Mouse (Mus musculus): ENCODE measurements around the gene Fbxl20.
"Not testable (repeated sequence)": the region's sequence is repeated elsewhere in the genome, so short reads cannot be mapped to it uniquely, and the experiment has no call there.

Fbxl20 gene

DNA sequence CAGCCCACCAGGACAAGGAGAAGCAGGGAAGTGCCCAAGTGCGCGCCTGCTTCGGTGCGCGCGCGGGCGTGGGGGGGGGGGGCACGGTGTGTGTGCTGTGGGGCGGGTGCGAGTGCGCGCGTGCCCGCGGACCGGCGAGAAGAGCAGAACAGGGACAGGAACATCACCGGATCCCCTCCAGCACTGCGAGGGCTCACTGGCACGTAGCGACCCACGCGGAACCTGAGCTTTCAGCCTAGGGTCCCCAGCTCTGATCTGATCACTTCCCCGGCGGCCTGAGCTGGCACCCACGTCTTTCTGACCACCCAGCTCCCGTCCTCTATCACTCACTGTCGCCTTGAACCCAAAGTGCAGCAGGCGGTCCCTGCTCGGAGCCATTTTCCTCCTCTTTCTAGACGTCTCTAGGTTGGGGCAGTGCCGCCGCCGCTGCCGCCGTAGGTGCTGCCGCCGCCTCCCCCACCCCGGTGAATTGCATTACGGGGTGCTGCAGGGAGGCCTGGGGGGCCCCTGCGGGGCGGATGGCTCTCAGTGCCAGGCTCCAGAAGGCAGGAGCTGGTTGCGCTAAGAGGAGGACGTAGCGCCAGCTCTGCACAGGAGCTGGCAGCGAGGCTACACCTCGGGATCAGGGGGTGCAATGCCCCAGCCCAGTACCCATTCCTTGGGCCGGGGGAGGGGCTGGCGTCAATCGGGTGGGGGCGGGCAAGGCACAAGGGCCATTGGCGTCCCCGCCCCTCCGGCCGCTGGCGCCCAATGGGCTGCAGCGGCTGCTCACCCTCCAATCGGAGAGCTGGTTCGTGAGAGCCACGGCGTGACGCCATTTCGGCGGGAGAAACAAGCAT lies at the start of gene Fbxl20:
Fbxl20 (minus strand) TSS at position 618 of the 839 bp plus-strand sequence.
- peak; percentile 94 for DNase-seq

DNA sequence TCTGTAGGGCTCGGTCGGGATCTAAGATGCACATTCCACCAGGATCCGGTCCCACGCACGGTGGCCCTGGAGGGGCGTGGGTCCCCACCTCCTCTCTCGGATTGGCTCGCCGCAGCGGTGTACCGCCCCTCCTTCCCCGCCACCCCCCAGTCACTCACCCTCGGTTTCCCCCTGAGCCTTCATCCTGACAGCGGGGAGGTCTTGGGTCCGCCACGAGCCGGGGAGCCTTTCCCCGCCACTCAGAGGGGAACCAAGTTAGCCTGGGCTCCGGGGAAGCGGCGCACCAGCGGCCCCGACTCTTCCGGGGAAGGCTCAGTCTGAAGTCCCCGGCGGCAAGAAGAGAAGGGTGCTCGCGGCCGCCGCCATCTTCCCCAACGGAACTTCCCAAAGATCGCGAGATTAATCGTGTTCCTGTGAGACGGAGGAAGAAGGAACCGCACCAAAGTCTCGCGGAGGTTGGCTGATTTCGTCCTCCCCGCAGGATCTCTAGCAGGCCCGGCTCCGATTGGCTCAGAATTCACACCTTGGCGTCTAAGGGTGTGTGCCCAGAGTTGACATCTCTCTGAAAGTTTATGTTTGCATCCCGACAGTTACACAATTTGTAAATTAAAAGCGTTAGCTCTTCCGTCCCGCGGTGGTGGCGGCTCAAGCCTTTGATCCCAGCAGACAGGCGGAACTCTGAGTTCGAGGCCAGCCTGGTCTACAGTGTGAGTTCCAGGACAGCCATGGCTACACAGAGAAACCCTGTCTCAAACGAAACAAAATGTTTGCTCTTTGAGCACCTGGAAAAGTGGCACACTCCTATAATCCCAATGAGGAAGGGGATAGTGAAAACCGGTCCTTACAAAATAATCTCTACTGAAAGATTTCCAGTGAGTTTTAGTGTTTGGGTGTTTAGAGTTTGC lies 43.0 kb upstream of the Fbxl20 start, which contains the start of gene Med1:
Med1 (minus strand) TSS at position 393 of the 905 bp plus-strand sequence.
- peak; percentile 95 for DNase-seq

DNA sequence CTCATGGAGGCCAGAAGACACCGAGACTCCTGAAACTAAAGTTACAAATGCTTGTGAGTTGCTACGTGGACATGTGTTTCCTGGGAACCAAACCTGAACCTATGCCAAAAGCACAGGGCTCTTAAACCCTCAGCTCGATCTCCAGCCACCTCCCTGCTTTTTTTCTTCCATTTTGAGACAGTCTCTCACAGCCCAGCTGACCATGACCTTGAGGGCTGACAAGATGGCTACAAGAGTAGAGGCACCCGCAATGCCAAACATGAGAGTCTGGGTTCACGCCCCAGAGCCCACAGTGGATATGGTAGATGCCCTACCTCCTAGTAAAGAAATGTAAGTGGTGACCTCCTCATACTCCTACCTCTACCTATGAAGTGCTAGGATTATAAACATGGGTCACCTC lies 40.6 kb upstream of the Fbxl20 start:
- no peak for DNase-seq

DNA sequence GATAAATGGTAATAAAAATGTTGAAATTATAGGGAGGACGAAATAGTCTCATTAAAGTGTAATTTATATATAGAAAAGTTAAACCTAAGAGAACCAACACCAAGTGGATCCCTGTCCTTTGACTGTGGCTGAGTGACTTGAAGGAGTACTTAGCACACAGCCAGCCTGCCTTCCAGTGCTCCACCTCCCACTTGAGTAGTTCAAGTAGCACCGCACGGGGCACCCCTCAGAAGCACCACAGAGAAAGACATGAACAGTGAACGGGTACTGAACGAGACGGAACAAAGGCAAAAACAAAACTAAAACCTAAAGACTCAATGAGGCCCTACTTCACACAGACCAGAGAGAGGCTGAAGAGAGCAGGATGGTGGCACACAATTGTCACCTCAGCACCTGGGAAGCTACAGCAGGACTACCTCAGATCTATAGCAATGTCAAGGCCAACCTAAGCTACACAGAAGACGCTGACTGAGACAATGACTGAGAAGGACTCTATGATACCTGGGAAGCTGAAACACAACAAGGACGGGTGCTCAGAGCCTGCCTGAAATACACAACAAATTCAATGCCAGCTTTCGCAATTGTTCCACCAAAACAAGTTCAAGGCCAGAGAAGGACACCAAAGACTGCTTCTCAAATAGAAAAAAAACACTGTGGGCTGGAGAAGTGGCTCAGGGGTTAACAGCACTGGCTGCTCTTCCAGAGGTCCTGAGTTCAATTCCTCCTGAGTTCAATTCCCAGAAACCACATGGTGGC lies 37.6 kb upstream of the Fbxl20 start:
- no peak for DNase-seq

DNA sequence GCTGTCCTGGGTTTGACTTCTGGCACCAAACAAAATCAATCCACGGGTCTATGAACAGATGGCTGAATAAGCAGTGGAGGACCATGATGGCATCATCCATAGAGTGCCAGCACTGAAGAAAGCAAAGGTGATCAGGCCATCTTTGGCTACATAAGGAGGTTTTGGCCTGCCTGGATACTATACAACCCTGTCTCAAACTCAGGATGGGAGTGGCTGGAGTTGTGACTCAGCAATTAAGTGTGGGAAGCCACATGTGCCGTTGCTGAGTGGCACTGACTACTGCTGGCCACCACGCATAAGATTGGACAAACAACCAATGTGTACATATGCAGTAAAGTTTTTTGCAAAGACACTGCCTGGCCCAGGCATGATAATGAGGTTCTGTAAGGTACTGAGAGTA lies 31.9 kb upstream of the Fbxl20 start:
- DNase-seq = not testable (repeated sequence)

DNA sequence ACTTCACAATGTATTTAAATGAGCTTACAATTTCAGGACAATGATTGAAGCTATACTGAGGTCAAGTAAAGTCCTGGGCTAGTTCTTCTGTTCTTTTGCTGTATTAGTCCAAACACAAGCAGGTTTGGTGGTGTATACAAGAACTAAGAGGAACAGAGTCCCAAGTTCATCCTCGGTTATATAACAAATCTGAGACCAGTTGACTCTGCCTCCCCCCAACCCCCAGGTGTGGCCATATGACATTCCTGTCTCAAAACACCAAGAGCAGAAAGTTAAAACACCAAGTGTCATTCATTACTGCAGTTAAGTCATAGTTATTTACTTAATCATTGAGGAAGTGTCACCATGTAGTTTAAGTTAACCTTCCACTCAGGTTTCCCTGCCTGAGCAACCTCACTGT lies 18.2 kb upstream of the Fbxl20 start:
- no peak for DNase-seq

DNA sequence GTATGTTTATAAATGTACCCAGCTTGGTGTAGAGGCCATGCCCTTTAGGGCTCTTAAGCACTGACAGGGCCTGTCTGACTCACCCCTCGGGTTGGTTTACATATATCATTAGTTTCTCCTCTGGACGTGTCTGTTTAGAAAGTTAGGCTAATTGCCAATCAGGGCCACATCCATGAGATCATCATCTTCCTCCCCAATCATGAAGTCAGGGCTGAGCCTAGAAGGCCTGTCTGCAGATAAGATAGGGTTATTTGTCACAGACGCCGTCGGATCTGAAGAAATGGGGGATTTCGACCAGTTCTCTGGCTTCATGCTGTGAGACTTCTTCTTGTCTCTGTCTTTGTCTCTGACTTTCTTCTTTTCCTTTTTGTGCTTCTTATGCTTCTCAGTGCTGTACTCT lies 4.9 kb upstream of the Fbxl20 start:
- DNase-seq = no peak

DNA sequence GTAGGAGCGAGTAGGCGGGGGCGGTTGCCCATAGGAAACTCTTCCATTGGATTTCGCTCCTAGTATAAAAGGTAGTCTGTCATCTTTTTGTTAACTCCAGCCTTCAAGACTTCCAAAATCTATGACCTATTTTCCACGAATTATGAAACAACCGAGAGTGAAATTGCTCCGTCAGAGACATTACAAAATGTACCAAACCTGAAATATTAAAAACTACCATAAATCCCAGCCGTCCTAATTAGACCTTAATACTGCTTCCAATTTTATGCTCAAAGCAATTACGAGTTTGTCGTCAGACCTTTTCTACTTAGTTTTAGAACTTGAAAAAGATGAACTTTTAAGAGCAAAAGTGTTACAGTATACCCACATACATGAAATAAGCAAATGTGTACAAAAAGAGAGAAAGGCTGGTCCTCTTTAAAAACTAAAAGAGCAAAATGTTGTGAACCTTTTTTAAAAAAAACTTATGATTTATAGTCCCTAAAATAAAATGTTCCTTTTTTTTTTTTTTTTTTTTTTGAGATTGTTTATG lies 488 bp upstream of the Fbxl20 start:
- no peak for DNase-seq

DNA sequence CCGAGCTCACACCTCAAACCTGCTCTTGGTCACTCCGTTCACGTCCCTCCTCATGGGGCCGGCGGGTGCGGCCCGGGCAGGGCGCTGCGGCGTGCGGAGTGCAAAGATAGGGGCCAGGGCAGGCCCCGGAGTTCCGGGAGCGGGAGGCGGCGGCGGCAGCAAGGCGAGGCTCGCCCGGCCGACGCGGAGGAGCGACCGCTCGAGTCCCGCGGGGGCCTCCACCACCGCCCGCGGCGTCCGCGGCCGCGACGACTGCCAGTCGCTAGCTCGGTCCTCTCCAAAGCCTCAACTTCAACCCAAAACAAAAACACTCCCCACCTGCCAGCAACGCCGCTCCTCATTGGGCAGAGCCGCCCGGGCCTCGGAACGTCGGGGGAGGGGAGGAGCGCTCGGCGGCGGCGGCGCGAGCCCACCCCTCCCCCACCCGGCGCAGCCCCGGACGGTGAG lies 876 bp downstream of the Fbxl20 start:
- DNase-seq = peak; percentile 92

DNA sequence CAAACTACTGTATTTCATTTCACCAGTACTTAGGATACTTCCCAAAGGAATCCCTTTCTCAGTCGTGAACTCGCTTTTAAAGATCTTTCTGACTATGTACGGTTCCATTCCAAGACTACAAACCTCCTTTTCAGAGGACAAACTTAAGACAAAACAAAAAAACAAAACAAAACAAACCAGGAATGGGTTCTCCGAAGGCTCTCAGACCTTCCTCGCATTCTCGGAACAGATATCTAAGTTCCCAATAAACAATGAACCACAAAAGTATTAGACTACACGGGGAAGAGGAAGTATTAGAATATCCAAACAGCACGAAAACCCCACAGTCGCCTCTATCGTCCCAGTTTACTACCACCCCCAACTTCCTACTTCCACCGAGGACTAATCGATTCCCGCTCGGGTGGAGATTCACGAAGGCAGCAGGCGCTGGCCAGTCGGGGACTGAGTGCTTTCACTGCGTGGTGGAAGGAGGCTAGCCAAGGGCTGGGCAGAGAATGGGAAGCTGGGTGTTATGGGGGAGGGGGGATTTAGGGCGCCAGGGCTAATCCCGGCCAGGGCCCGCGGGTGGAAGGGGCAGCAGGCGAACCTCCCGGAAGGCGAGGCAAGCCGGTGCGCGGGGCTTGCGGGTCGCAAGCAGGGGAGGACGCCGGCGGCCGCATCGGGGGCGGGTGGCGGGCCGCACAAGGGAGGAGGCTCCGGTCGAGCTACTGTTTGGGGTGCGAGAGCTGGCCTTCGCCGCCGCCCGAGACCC lies 1.5 kb downstream of the Fbxl20 start:
- peak; percentile 48 for DNase-seq

DNA sequence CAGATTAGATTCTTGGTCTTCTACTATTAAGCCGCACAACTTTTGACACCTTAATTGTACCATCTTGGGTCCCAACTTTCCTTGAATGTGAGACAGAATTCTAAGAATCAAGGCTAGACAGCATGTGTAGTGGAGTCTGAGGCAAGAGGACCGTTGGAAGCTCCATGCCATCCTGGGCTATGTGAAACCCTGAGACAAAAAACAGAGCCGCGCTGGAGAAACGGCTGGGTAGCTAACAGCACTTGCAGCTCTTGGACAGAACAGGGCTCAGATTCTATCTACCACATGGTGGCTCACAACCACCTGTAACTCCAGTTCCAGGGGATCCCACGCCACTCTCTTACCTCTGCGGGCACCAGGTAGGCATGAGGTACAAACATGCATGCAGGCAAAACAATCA lies 4.3 kb downstream of the Fbxl20 start:
- no peak for DNase-seq

DNA sequence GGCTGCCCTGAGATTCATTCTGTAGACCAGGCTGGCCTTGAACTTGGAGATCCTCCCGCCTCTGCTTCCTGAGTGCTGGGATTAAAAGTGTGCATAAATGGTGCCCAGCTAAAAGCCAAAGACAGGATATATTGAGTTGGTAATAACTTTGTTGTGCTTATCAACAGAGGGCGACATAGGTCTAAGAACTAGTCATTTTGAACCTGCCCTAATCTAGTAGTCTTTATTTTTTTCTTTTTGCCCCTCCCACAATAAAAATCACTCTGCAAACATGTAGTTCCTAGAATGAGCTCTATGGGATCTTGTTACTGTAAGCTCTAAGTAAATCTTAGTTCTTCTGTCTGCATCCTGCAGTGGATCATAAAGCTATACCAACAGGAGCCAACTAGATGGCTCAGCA lies 7.7 kb downstream of the Fbxl20 start:
- no peak for DNase-seq

DNA sequence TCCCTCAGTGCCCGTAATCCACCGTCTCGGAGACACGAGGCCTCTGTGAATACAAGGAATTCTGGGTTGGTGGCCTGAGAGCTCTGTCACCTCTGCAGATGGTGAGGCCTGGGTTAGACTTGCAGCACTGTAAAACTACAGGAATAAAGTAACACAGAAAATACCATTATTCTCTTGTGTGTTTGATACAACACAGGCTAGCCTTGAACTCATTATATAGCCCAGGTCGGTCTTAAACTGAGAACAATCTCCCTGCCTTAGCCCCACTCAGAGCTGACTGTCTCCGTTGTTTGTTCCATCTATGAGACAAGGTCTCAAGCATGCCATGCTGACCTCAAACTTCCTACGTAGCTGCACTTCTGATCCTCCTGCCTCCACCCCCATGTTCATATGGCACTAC lies 11.3 kb downstream of the Fbxl20 start:
- no peak for DNase-seq

DNA sequence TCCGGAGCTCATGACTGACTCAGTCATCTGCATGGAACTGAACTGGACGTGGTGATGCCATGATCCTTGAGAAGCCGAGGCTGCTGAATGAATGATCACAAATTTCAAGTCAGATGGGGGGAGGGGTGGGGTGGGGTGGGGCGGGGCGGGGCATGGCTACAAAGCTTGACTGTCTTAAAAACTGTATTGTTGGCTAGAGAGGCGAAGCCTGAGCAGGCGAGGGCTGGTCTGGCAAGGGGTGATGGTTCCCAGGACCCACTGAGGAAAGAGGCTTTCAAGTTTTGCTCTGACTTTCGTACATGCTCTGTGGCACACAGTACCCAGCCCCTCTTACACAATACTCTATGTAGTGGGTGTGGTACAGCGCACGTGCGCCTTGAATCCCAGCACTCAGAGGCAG lies 12.4 kb downstream of the Fbxl20 start:
- DNase-seq = no peak

DNA sequence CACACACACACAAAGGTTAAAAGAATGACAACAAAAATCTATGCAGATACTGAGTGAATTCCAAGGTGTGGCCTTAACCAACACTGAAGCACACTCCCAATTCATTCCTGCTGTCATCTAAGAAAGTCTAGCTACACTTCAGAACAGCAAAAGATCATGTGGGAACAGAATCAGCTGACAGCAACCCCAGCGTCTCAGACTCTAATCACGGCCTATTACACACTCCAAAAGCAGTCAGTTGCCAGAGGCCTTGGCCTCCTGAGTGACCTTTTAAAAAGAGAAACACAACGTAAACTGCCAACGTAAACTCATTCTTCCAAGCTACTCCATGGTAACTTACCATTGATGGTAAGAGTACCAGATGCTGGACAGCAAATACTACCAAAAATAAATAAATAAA lies 15.3 kb downstream of the Fbxl20 start:
- no peak for DNase-seq

DNA sequence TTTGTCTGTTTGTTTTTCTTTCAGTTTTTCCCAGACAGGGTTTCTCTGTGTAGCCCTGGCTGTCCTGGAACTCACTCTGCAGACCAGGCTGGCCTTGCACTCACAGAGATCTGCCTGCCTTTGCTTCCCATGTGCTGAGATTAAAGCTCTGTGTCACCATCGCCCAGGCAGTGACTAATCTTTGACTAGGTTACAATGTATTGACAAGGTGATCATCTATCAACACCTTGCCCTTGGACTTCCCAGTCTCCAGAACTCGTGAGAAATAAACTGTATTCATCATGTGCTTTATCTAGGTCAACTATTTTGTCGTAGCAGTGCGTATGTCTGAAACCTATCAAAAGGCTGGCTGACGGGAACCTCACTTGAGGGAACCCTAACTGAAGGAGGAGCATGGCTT lies 26.8 kb downstream of the Fbxl20 start:
- DNase-seq = no peak

DNA sequence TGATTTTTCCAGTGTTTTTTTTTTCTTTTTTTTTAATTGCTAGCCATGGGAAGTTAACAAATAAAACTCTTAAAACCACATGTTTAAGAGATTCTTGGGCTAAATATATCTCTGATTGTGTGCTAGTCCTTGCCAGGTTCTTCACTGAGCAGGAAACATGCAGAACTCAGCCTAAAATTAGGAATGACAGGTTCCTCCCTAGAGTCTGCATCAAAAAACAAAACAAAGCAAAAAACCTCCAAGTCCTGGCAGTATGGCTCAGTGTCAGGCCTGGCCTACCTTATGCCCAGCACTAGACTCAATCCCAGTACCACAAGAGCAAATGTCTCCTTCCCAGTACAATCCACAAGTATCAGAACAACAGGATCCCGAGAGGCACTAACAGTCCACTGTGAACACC lies 35.8 kb downstream of the Fbxl20 start:
- DNase-seq = no peak

DNA sequence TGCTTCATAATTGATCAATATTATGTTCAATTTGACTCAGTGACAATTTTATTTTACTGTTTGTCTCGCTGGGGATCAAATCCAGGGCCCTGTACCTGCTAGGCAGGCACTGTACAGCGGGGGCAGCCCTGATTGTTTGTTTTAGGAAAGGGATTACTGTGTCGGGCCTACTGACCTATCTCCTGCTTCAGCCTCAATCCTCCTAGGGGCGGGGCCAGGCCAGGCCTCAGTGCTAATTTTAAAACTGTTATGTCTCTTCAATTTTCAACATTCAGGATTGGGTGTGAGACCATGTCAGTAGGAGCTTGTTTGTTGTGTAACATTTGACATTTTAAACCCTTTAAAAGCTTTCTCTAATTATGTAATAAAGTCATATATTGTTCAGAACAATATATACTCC lies 36.7 kb downstream of the Fbxl20 start:
- no peak for DNase-seq

DNA sequence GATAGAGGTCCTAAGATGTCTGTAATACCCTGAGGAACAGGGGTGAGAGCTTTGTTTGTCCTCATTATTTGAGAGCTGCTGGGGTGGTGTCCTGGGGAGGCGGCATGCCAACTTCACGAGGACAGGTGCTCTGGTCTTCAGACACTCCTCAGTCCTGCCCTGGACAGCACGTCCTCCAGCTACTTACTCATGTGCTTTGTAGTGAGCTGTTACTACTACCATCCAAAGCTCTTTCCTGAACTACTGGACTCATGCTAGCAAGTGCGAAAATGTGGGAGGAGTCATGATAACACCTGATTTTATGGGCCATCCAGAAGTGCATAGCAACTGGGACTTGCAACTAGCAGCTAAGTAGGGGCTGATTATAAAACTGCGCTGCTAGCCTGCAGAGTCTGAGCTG lies 40.5 kb downstream of the Fbxl20 start:
- DNase-seq = no peak

DNA sequence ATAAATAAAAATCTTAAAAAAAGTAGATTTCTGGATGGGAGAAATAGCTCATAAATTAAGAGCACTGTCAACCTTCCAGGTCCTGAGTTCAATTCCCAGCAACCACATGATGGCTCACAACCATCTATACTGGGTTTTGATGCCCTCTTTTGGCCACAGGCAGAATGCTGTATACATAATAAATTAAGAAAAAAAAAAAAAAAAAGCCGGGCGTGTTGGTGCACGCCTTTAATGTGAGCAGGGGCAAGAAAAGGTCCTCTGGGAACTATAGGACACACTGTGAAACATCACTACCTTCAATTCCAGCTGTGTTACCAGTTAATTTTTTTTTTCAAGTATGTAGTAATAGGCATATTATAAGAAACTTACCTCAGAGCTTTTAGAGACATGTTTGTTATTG lies 48.9 kb downstream of the Fbxl20 start:
- DNase-seq = no peak

DNA sequence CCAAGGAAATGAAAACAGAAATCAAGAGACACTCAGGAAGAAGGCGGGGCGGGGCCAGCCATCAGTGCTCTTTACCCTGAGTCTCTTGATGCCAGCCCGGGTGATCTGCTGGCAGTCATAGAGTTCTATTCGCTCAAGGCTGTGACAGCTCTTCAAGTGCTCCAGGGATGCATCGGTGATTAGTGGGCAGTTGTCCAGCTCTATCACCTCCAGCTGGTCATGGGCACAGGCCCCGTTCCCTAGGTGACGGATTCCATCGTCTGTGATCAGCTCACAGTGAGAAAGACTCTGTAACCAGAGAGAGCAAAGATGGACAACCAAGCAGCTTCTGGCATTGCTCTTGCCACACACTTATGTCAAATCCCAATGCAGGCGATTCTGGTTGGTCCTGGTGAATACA lies 59.6 kb downstream of the Fbxl20 start:
- no peak for DNase-seq

DNA sequence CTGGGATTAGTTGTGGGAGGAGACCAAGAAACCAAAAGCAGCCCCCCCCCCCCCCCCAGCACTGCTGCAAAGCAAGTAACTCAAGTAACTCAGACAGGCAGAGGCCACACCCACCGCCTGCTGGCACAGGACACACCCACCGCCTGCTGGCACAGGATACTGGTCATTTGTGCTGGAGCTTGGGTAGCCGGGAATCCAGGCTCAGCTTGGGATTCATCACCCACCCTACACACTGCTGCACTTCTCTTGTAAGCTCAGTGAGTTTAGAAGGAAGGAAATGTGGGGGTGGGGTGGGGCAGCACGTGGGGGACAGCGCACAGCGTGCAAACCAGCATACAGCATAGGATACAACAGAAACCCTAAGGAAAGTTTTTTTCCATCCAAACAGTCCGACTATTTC lies 62.0 kb downstream of the Fbxl20 start:
- DNase-seq = peak; percentile 38
